Mouse (Mus musculus) heart, embryonic 15.5 days (tissue): ENCODE results near the gene Abcb10. TPM values are rescaled to one million over a fixed set of nuclear protein-coding genes. Genes with fewer than 3 reads are reported as not detected.
A peak's percentile ranks its signal among the peaks of the same experiment; 100 is the strongest.

Source experiments
- ATAC-seq: fragments of 200-750 bp; cut with Nextera tagmentation; replicated peaks from 2 replicates; pipeline ENCODE4 v1.8.0; 2017; ENCODE audit warnings: low read depth, moderate TSS enrichment; ENCODE audit not compliant: insufficient number of reproducible peaks, insufficient read depth, low FRiP score
- H3K27ac ChIP-seq: fragments of 300-500 bp; sonication (generic); 2 replicates; pipeline ENCODE4 v1.5.1; 2015; ENCODE audit warnings: mild to moderate bottlenecking, inconsistent platforms
- H3K27me3 ChIP-seq: fragments of 300-500 bp; sonication (generic); 2 replicates; pipeline ENCODE4 v1.6.1; 2015; ENCODE audit warnings: inconsistent platforms
- H3K36me3 ChIP-seq: fragments of 300-500 bp; sonication (generic); 2 replicates; pipeline ENCODE4 v1.6.1; 2015; ENCODE audit warnings: mild to moderate bottlenecking, inconsistent platforms
- H3K4me1 ChIP-seq: fragments of 300-500 bp; sonication (generic); replicated peaks from 2 replicates; pipeline ENCODE4 v1.6.1; 2015; ENCODE audit warnings: inconsistent platforms
- H3K4me2 ChIP-seq: fragments of 300-500 bp; sonication (generic); 2 replicates; pipeline ENCODE4 v1.6.1; 2015; ENCODE audit warnings: inconsistent platforms, mild to moderate bottlenecking, moderate library complexity
- H3K4me3 ChIP-seq: fragments of 300-500 bp; sonication (generic); 2 replicates; pipeline ENCODE4 v1.5.1; 2015; ENCODE audit warnings: mild to moderate bottlenecking, inconsistent platforms
- H3K9ac ChIP-seq: fragments of 300-500 bp; sonication (generic); 2 replicates; pipeline ENCODE4 v1.6.1; 2015; ENCODE audit warnings: mild to moderate bottlenecking, inconsistent platforms
- H3K9me3 ChIP-seq: fragments of 300-500 bp; sonication (generic); replicated peaks from 2 replicates; pipeline ENCODE4 v1.6.1; 2016; ENCODE audit warnings: inconsistent platforms
- WGBS: fragments of 180-500 bp; shearing (Covaris S2); methylation state at CpG from one replicate; pipeline ENCODE4 v1.1.7; 2015; ENCODE audit warnings: mixed read lengths; 5-methylcytosine and 5-hydroxymethylcytosine counted together
- polyA plus RNA-seq: library from polyadenylated mRNA; unstranded; fragments of >200 nt; fragmentation: Nextera tagmentation; extraction: Ambion mirVana; gene quantifications from 2 replicates; pipeline ENCODE4 v1.2.1, GENCODE M21; 2015

Abcb10 gene
- polyA plus RNA-seq, 1 experiment from 2014 or later, result 17.1 TPM

- peaks cover 34% of the 10 kb centered on the region for H3K36me3 ChIP-seq
- WGBS, result 85% methylated on average over 8 of the region's 8 CpGs
- H3K4me3 ChIP-seq, result no peak overlapping the region
- H3K9ac ChIP-seq, result no peak overlapping the region
- no peak for ATAC-seq
- H3K4me2 ChIP-seq, result no peak overlapping the region
- no peaks in the 10 kb centered on the region for H3K27me3 ChIP-seq
- no peaks in the 10 kb centered on the region for H3K9me3 ChIP-seq
- H3K27ac ChIP-seq, result no peak overlapping the region
- peaks cover 3% of the 10 kb centered on the region; the same call in 1 of the 2 replicates for H3K4me1 ChIP-seq
These were observed 29.2 kb downstream of the Abcb10 start for GRCm38 (mm10) chr8:123953686-123954085.

GRCm38 (mm10) chr8:123950077-123950802 is 32.7 kb downstream of the Abcb10 start:
- Histone ChIP-seq H3K9me3 (no peaks in the 10 kb centered on the region), H3K4me2 (peak overlapping the region; percentile 92), H3K9ac (peak overlapping the region; percentile 95), H3K36me3 (peaks cover 25% of the 10 kb centered on the region; the same call in 1 of the 2 replicates), H3K4me1 (peaks cover 11% of the 10 kb centered on the region), H3K27me3 (no peaks in the 10 kb centered on the region), H3K4me3 (peak overlapping the region; percentile 100), H3K27ac (peak overlapping the region; percentile 89)
- ATAC-seq, result no peak
- WGBS, result 31% methylated on average over 10 of the region's 10 CpGs

- H3K36me3 ChIP-seq, result peaks cover 27% of the 10 kb centered on the region; the same call in 1 of the 2 replicates
- peak; percentile 28; the same call in 1 of the 2 replicates for ATAC-seq
- peak overlapping the region; percentile 92 for H3K4me2 ChIP-seq
- no peaks in the 10 kb centered on the region for H3K27me3 ChIP-seq
- WGBS, result 2% methylated on average over 10 of the region's 10 CpGs
- peak overlapping the region; percentile 100 for H3K4me3 ChIP-seq
- H3K27ac ChIP-seq, result peak overlapping the region; percentile 89
- no peaks in the 10 kb centered on the region for H3K9me3 ChIP-seq
- peak overlapping the region; percentile 95 for H3K9ac ChIP-seq
- H3K4me1 ChIP-seq, result peaks cover 11% of the 10 kb centered on the region
These were observed 33.3 kb downstream of the Abcb10 start for GRCm38 (mm10) chr8:123949686-123949986.

GRCm38 (mm10) chr8:123948942-123949685 is 33.8 kb downstream of the Abcb10 start, which contains the start of gene Nup133:
Gene Nup133, minus strand, starts transcription at chr8:123949265.
- Histone ChIP-seq H3K9me3 (no peaks in the 10 kb centered on the region), H3K36me3 (peaks cover 26% of the 10 kb centered on the region; the same call in 1 of the 2 replicates), H3K27me3 (no peaks in the 10 kb centered on the region), H3K4me3 (peak within 1 kb of the TSS; percentile 100), H3K4me2 (peak within 1 kb of the TSS; percentile 92), H3K4me1 (peaks cover 11% of the 10 kb centered on the region), H3K9ac (peak within 1 kb of the TSS; percentile 95), H3K27ac (peak within 1 kb of the TSS; percentile 89)
- ATAC-seq, result peak; percentile 92
- under 1% methylated on average over 77 of the region's 77 CpGs for WGBS

- H3K27ac ChIP-seq, result no peak overlapping the region
- no peak overlapping the region for H3K4me3 ChIP-seq
- H3K4me1 ChIP-seq, result no peaks in the 10 kb centered on the region
- H3K36me3 ChIP-seq, result peaks cover 62% of the 10 kb centered on the region
- H3K9ac ChIP-seq, result no peak overlapping the region
- no peak overlapping the region for H3K4me2 ChIP-seq
- ATAC-seq, result no peak
- no peaks in the 10 kb centered on the region for H3K27me3 ChIP-seq
- H3K9me3 ChIP-seq, result no peaks in the 10 kb centered on the region
- WGBS, result 91% methylated on average over 7 of the region's 7 CpGs
These were observed 53.9 kb downstream of the Abcb10 start for GRCm38 (mm10) chr8:123929026-123929425.

GRCm38 (mm10) chr8:123925671-123926070 is 57.3 kb downstream of the Abcb10 start:
- no peak overlapping the region for H3K27ac ChIP-seq
- no peaks in the 10 kb centered on the region for H3K9me3 ChIP-seq
- peaks cover 77% of the 10 kb centered on the region for H3K36me3 ChIP-seq
- no peaks in the 10 kb centered on the region for H3K27me3 ChIP-seq
- 87% methylated on average over 3 of the region's 3 CpGs for WGBS
- no peak overlapping the region for H3K4me3 ChIP-seq
- H3K4me2 ChIP-seq, result no peak overlapping the region
- H3K9ac ChIP-seq, result no peak overlapping the region
- no peaks in the 10 kb centered on the region for H3K4me1 ChIP-seq
- no peak for ATAC-seq

- no peak overlapping the region for H3K4me3 ChIP-seq
- ATAC-seq, result peak; percentile 55; the same call in 1 of the 2 replicates
- H3K27me3 ChIP-seq, result no peaks in the 10 kb centered on the region
- WGBS, result 20% methylated on average over 2 of the region's 2 CpGs
- no peaks in the 10 kb centered on the region for H3K9me3 ChIP-seq
- no peak overlapping the region for H3K27ac ChIP-seq
- H3K4me2 ChIP-seq, result no peak overlapping the region
- H3K4me1 ChIP-seq, result no peaks in the 10 kb centered on the region
- H3K9ac ChIP-seq, result no peak overlapping the region
- peaks cover 77% of the 10 kb centered on the region for H3K36me3 ChIP-seq
These were observed 58.2 kb downstream of the Abcb10 start for GRCm38 (mm10) chr8:123924719-123925118.

GRCm38 (mm10) chr8:123914635-123915034 is 68.3 kb downstream of the Abcb10 start:
- Histone ChIP-seq H3K27me3 (no peaks in the 10 kb centered on the region), H3K4me3 (no peak overlapping the region), H3K4me2 (no peak overlapping the region), H3K36me3 (peaks cover 83% of the 10 kb centered on the region), H3K9me3 (no peaks in the 10 kb centered on the region), H3K27ac (no peak overlapping the region), H3K9ac (no peak overlapping the region), H3K4me1 (no peaks in the 10 kb centered on the region)
- ATAC-seq, result no peak
- WGBS, result 99% methylated on average over 3 of the region's 3 CpGs

GRCm38 (mm10) chr8:123912265-123912664 is 70.7 kb downstream of the Abcb10 start:
- WGBS, result 90% methylated on average over 4 of the region's 4 CpGs
- Histone ChIP-seq H3K36me3 (peaks cover 82% of the 10 kb centered on the region), H3K4me3 (no peak overlapping the region), H3K4me2 (no peak overlapping the region), H3K27ac (no peak overlapping the region), H3K9ac (no peak overlapping the region), H3K9me3 (no peaks in the 10 kb centered on the region), H3K27me3 (no peaks in the 10 kb centered on the region), H3K4me1 (no peaks in the 10 kb centered on the region)
- ATAC-seq, result no peak

- no peak for ATAC-seq
- WGBS, result 94% methylated on average over 6 of the region's 6 CpGs
- peaks cover 76% of the 10 kb centered on the region for H3K36me3 ChIP-seq
These were observed 75.3 kb downstream of the Abcb10 start for GRCm38 (mm10) chr8:123907604-123908003.

GRCm38 (mm10) chr8:123902653-123903052 is 80.3 kb downstream of the Abcb10 start:
- Histone ChIP-seq H3K4me1 (no peaks in the 10 kb centered on the region), H3K36me3 (peaks cover 66% of the 10 kb centered on the region), H3K9me3 (no peaks in the 10 kb centered on the region), H3K4me3 (no peak overlapping the region), H3K4me2 (no peak overlapping the region), H3K9ac (no peak overlapping the region), H3K27me3 (no peaks in the 10 kb centered on the region), H3K27ac (no peak overlapping the region)
- no peak for ATAC-seq
- WGBS, result 81% methylated on average over 7 of the region's 7 CpGs

More at GRCm38 (mm10) chr8:123907604-123908003, 75.3 kb downstream of the Abcb10 start:
- Histone ChIP-seq H3K4me3 (no peak overlapping the region), H3K27me3 (no peaks in the 10 kb centered on the region), H3K4me2 (no peak overlapping the region), H3K9me3 (no peaks in the 10 kb centered on the region), H3K4me1 (no peaks in the 10 kb centered on the region), H3K9ac (no peak overlapping the region), H3K27ac (no peak overlapping the region)
